Comparison of ENCODE assay signal across 21 mouse cellular contexts in the genomic region with DNA sequence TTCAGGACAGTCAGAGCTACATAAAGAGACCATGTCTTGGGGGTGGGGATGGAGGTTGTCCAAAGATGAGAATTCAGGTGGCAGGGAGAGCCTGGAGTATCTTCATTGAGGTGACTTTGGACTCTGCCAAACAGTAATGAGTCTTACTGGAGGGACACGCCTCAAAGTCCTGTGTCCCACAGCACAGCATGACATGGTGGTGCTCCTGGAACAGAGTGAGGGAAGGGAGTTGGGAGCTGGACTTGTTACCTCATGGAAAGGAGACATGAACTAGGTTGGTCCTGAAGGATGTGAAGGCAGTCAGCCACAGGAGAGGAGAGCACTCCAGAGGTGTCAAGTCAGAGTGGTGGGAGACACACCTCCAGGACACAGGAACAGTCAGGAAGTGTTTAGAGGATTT. TPM values are rescaled to one million over a fixed set of nuclear protein-coding genes. Genes with fewer than 3 reads are reported as not detected.
DNase-seq lines count a peak whose midpoint lies in the region; ATAC-seq and TF ChIP-seq lines count a peak whose summit lies in the region.
"Had no signal": no experiment of that assay in that cellular context is flagged by ENCODE, and none has a peak within 500 bp of the region (broad histone marks: within the 10 kb centered on the region; RNA-seq: fewer than 3 reads in every experiment).

No protein-coding gene starts in this region.

- H3K27me3 ChIP-seq in liver, embryonic 12.5 days (replicated peaks): no peaks in the 10 kb centered on the region
- no peaks in the 10 kb centered on the region for H3K27me3 ChIP-seq in liver, embryonic 11.5 days (replicated peaks; ENCODE audit: control insufficient read depth, insufficient read depth, low read length)
- H3K27me3 ChIP-seq in liver, embryonic 14.5 days (ENCODE audit: control insufficient read depth, insufficient read depth, low read length): no peaks in the 10 kb centered on the region
- H3K27me3 ChIP-seq in liver, postnatal 0 days (ENCODE audit: insufficient read depth, low read length): no peaks in the 10 kb centered on the region
- H3K27me3 ChIP-seq in liver, embryonic 15.5 days: no peaks in the 10 kb centered on the region
- H3K27me3 ChIP-seq: embryonic facial prominence, embryonic 12.5 days; forebrain, embryonic 13.5 days; forebrain, embryonic 15.5 days; Patski had no signal

- no peak for ATAC-seq in liver, embryonic 12.5 days
- no peak for ATAC-seq in liver, embryonic 11.5 days (replicated peaks; ENCODE audit: low FRiP score)
- ATAC-seq in liver, embryonic 14.5 days (ENCODE audit: insufficient read depth): no peak
- no peak for ATAC-seq in liver, postnatal 0 days
- no peak for ATAC-seq in liver, embryonic 15.5 days (ENCODE audit: insufficient read depth)
- ATAC-seq: activated CD4-positive, CD25-positive, alpha-beta regulatory T cell, adult 4 months; forebrain, embryonic 13.5 days; forebrain, embryonic 15.5 days; forebrain, postnatal 0 days; Patski had no signal

- no peak for DNase-seq in liver, embryonic 11.5 days (ENCODE audit: low spot score)
- DNase-seq in liver, embryonic 14.5 days (ENCODE audit: low read depth in 3 of 3, low spot score in 3 of 3): no peak
- DNase-seq in liver, postnatal 0 days: no peak
- DNase-seq in adrenal gland, adult 2 months: no peak
- no peak for DNase-seq in layer of hippocampus, postnatal 25 days (ENCODE audit: extremely low spot score in 1 of 2, low spot score in 1 of 2)
- DNase-seq: adrenal gland, postnatal 14 days; adrenal gland, postnatal 36 days; cerebellum, adult 11-12 months; cerebellum, adult 2 months; cerebellum, adult 9-10 months; cerebellum, postnatal 10 days; cerebellum, postnatal 25 days; forebrain, postnatal 0 days had no signal

- no peak overlapping the region for H3K4me3 ChIP-seq in liver, embryonic 12.5 days
- no peak overlapping the region for H3K4me3 ChIP-seq in liver, embryonic 11.5 days (ENCODE audit: low read depth, low read length)
- no peak overlapping the region for H3K4me3 ChIP-seq in liver, embryonic 14.5 days (ENCODE audit: insufficient read depth in 1 of 2, low read depth in 2 of 2, low read length in 2 of 2)
- H3K4me3 ChIP-seq in liver, postnatal 0 days (ENCODE audit: low read depth, low read length): no peak overlapping the region
- no peak overlapping the region for H3K4me3 ChIP-seq in liver, embryonic 15.5 days (replicated peaks)
- H3K4me3 ChIP-seq: embryonic facial prominence, embryonic 10.5 days; embryonic facial prominence, embryonic 12.5 days; forebrain, embryonic 13.5 days; forebrain, embryonic 15.5 days had no signal

- 86% methylated on average over 1 of the region's 1 CpGs for WGBS in liver, embryonic 12.5 days (ENCODE audit: insufficient replicate concordance)
- WGBS in liver, embryonic 11.5 days: 75% methylated on average over 1 of the region's 1 CpGs
- WGBS in liver, embryonic 14.5 days (ENCODE audit: insufficient replicate concordance): 71% methylated on average over 1 of the region's 1 CpGs
- 95% methylated on average over 1 of the region's 1 CpGs for WGBS in liver, postnatal 0 days (ENCODE audit: insufficient replicate concordance)
- WGBS in liver, embryonic 15.5 days (ENCODE audit: insufficient replicate concordance): 82% methylated on average over 1 of the region's 1 CpGs

- TF ChIP-seq EP300 in liver, embryonic 14.5 days (IDR thresholded peaks at IDR 0.05; ENCODE audit: low read depth): no peak
- no peak for TF ChIP-seq EP300 in liver, postnatal 0 days (IDR thresholded peaks at IDR 0.05; ENCODE audit: low read depth)

- H3K4me1 ChIP-seq in liver, embryonic 12.5 days: peaks cover 88% of the 10 kb centered on the region
- H3K4me1 ChIP-seq in liver, embryonic 11.5 days (replicated peaks; ENCODE audit: control insufficient read depth, insufficient read depth, low read length): peaks cover 26% of the 10 kb centered on the region
- peaks cover 49 to 52% of the 10 kb centered on the region in 2 experiments for H3K4me1 ChIP-seq in liver, embryonic 14.5 days (replicated peaks; ENCODE audit: control insufficient read depth in 2 of 2, insufficient read depth in 2 of 2, low read length in 1 of 2)
- peaks cover 26% of the 10 kb centered on the region for H3K4me1 ChIP-seq in liver, postnatal 0 days (ENCODE audit: insufficient read depth)
- H3K4me1 ChIP-seq in liver, embryonic 15.5 days (replicated peaks): peaks cover 76% of the 10 kb centered on the region
- H3K4me1 ChIP-seq: embryonic facial prominence, embryonic 12.5 days; forebrain, embryonic 15.5 days had no signal

- H3K4me2 ChIP-seq in liver, embryonic 12.5 days: no peak overlapping the region
- no peak overlapping the region for H3K4me2 ChIP-seq in liver, embryonic 11.5 days
- no peak overlapping the region for H3K4me2 ChIP-seq in liver, embryonic 14.5 days (ENCODE audit: low read depth)
- H3K4me2 ChIP-seq in liver, postnatal 0 days (ENCODE audit: low read depth, low read length): no peak overlapping the region
- H3K4me2 ChIP-seq in liver, embryonic 15.5 days: no peak overlapping the region
- H3K4me2 ChIP-seq: embryonic facial prominence, embryonic 12.5 days; forebrain, embryonic 13.5 days; forebrain, embryonic 15.5 days had no signal

- peak overlapping the region; percentile 2; the same call in 1 of the 2 replicates for H3K9ac ChIP-seq in liver, embryonic 12.5 days
- H3K9ac ChIP-seq in liver, embryonic 11.5 days (ENCODE audit: low read depth, low read length): no peak overlapping the region
- no peak overlapping the region for H3K9ac ChIP-seq in liver, embryonic 14.5 days (replicated peaks)
- H3K9ac ChIP-seq in liver, postnatal 0 days (replicated peaks): no peak overlapping the region
- H3K9ac ChIP-seq in liver, embryonic 15.5 days: no peak overlapping the region
- H3K9ac ChIP-seq: embryonic facial prominence, embryonic 12.5 days; forebrain, embryonic 13.5 days; forebrain, embryonic 15.5 days; forebrain, postnatal 0 days had no signal

- 0 out of 2 replicates have a peak, but pooled peaks cover 2% of the 10 kb centered on the region for H3K36me3 ChIP-seq in liver, embryonic 12.5 days
- no peaks in the 10 kb centered on the region for H3K36me3 ChIP-seq in liver, embryonic 11.5 days (ENCODE audit: control insufficient read depth, insufficient read depth, low read length)
- H3K36me3 ChIP-seq in liver, embryonic 14.5 days (replicated peaks; ENCODE audit: control insufficient read depth, insufficient read depth, low read depth): no peaks in the 10 kb centered on the region
- H3K36me3 ChIP-seq in liver, postnatal 0 days (replicated peaks; ENCODE audit: insufficient read depth, low read length): no peaks in the 10 kb centered on the region
- H3K36me3 ChIP-seq in liver, embryonic 15.5 days (replicated peaks): no peaks in the 10 kb centered on the region
- H3K36me3 ChIP-seq: embryonic facial prominence, embryonic 10.5 days; embryonic facial prominence, embryonic 12.5 days; forebrain, embryonic 15.5 days had no signal

- no peaks in the 10 kb centered on the region for H3K9me3 ChIP-seq in liver, embryonic 12.5 days (replicated peaks)
- H3K9me3 ChIP-seq in liver, embryonic 11.5 days (ENCODE audit: control insufficient read depth, low read length): no peaks in the 10 kb centered on the region
- H3K9me3 ChIP-seq in liver, embryonic 14.5 days (ENCODE audit: control insufficient read depth, low read length): no peaks in the 10 kb centered on the region
- no peaks in the 10 kb centered on the region for H3K9me3 ChIP-seq in liver, postnatal 0 days (ENCODE audit: low read length)
- H3K9me3 ChIP-seq in liver, embryonic 15.5 days (replicated peaks): no peaks in the 10 kb centered on the region
- H3K9me3 ChIP-seq: embryonic facial prominence, embryonic 10.5 days; embryonic facial prominence, embryonic 12.5 days; forebrain, embryonic 13.5 days; forebrain, embryonic 15.5 days had no signal

- TF ChIP-seq CTCF in liver, embryonic 14.5 days (IDR thresholded peaks at IDR 0.05; ENCODE audit: low read depth): no peak
- TF ChIP-seq CTCF in liver, postnatal 0 days (IDR thresholded peaks at IDR 0.05; ENCODE audit: low read depth): no peak

- H3K27ac ChIP-seq in liver, embryonic 12.5 days: peak overlapping the region; percentile 68
- H3K27ac ChIP-seq in liver, embryonic 11.5 days (ENCODE audit: low read depth, low read length): no peak overlapping the region
- H3K27ac ChIP-seq in liver, embryonic 14.5 days: peak overlapping the region; percentile 37
- no peak overlapping the region for H3K27ac ChIP-seq in liver, postnatal 0 days (ENCODE audit: low read depth)
- H3K27ac ChIP-seq in liver, embryonic 15.5 days (replicated peaks): peak overlapping the region; percentile 93
- H3K27ac ChIP-seq: embryonic facial prominence, embryonic 10.5 days; embryonic facial prominence, embryonic 12.5 days; forebrain, embryonic 13.5 days; forebrain, embryonic 15.5 days had no signal

RNA-seq across cellular contexts. Expression of a gene that starts 6.6 kb away (rescaled TPM):
- polyA plus RNA-seq in liver, embryonic 12.5 days (2016; fragmentation: Nextera tagmentation; extraction: Ambion mirVana): 27.1 and 30.2 TPM in 2 replicates
- 35.7 and 37.7 TPM in 2 replicates for polyA plus RNA-seq in liver, embryonic 11.5 days (2014; fragmentation: Nextera tagmentation; extraction: Ambion mirVana)
- 20.8 and 29.9 TPM in 2 replicates for polyA plus RNA-seq in liver, embryonic 14.5 days (2012; rRNA removed)
- 22.2 TPM in 2 replicates for polyA plus RNA-seq in liver, embryonic 14.5 days (2014; fragmentation: Nextera tagmentation; extraction: Ambion mirVana)
- polyA plus RNA-seq in liver, postnatal 0 days (2015; fragmentation: Nextera tagmentation; extraction: Ambion mirVana): 21.1 and 21.7 TPM in 2 replicates
- polyA plus RNA-seq in liver, embryonic 15.5 days (2015; fragmentation: Nextera tagmentation; extraction: Ambion mirVana): 21.0 and 21.4 TPM in 2 replicates
- 10 to 100 TPM; 28.7 to 29.2 TPM for total RNA-seq in adrenal gland, adult 2 months (2021)
- 6.7 and 7.4 TPM in 2 replicates for polyA plus RNA-seq in adrenal gland, adult 2 months (2012; rRNA removed)
- 10 to 100 TPM; 18.1 to 26.8 TPM for total RNA-seq in layer of hippocampus, postnatal 25 days (2021)

Comparison
In these comparisons a context has a peak if more than half of its experiments do, and no peak if none do; other contexts are left out.
1. H3K27ac ChIP-seq: peak in liver, embryonic 12.5 days (single experiment), liver, embryonic 14.5 days (single experiment) and liver, embryonic 15.5 days (single experiment); none in liver, embryonic 11.5 days (single experiment) and liver, postnatal 0 days (single experiment).